Mouse (Mus musculus) heart, embryonic 13.5 days (tissue): ENCODE data around the gene Scamp2. TPM values are rescaled to one million over a fixed set of nuclear protein-coding genes. Genes with fewer than 3 reads are reported as not detected.

Experiments used
- ATAC-seq: fragments of 200-750 bp; cut with Nextera tagmentation; 2 replicates; pipeline ENCODE4 v1.8.0; 2017; ENCODE audit warnings: moderate TSS enrichment; ENCODE audit not compliant: insufficient number of reproducible peaks, low FRiP score, low TSS enrichment; ENCODE audit errors: extremely low read depth
- H3K27ac ChIP-seq: fragments of 300-500 bp; sonication (generic); replicated peaks from 2 replicates; pipeline ENCODE4 v1.5.1; 2015; ENCODE audit warnings: moderate library complexity, mild to moderate bottlenecking, inconsistent platforms
- H3K27me3 ChIP-seq: fragments of 300-500 bp; sonication (generic); replicated peaks from 2 replicates; pipeline ENCODE4 v1.6.1; 2015; ENCODE audit warnings: mild to moderate bottlenecking, inconsistent platforms
- H3K36me3 ChIP-seq: fragments of 300-500 bp; sonication (generic); 2 replicates; pipeline ENCODE4 v1.6.1; 2015; ENCODE audit warnings: mild to moderate bottlenecking, inconsistent platforms
- H3K4me1 ChIP-seq: fragments of 300-500 bp; sonication (generic); 2 replicates; pipeline ENCODE4 v1.6.1; 2015; ENCODE audit warnings: inconsistent platforms
- H3K4me2 ChIP-seq: fragments of 300-500 bp; sonication (generic); 2 replicates; pipeline ENCODE4 v1.6.1; 2015; ENCODE audit warnings: inconsistent platforms, mild to moderate bottlenecking, moderate library complexity
- H3K4me3 ChIP-seq: fragments of 300-500 bp; sonication (generic); 2 replicates; pipeline ENCODE4 v1.5.1; 2015; ENCODE audit warnings: moderate library complexity, mild to moderate bottlenecking, inconsistent platforms
- H3K9ac ChIP-seq: fragments of 300-500 bp; sonication (generic); 2 replicates; pipeline ENCODE4 v1.6.1; 2015; ENCODE audit warnings: inconsistent platforms, mild to moderate bottlenecking, moderate library complexity
- H3K9me3 ChIP-seq: fragments of 300-500 bp; sonication (generic); 2 replicates; pipeline ENCODE4 v1.6.1; 2016; ENCODE audit warnings: inconsistent platforms
- WGBS: fragments of 180-500 bp; shearing (Covaris S2); methylation state at CpG from one replicate; pipeline ENCODE4 v1.1.7; 2015; ENCODE audit warnings: mixed read lengths; 5-methylcytosine and 5-hydroxymethylcytosine counted together
- polyA plus RNA-seq: library from polyadenylated mRNA; unstranded; fragments of >200 nt; fragmentation: Nextera tagmentation; extraction: Ambion mirVana; gene quantifications from 2 replicates; pipeline ENCODE4 v1.2.1, GENCODE M21; 2015

The Scamp2 gene
- polyA plus RNA-seq, 1 experiment from 2014 or later: 52.4 TPM

DNA sequence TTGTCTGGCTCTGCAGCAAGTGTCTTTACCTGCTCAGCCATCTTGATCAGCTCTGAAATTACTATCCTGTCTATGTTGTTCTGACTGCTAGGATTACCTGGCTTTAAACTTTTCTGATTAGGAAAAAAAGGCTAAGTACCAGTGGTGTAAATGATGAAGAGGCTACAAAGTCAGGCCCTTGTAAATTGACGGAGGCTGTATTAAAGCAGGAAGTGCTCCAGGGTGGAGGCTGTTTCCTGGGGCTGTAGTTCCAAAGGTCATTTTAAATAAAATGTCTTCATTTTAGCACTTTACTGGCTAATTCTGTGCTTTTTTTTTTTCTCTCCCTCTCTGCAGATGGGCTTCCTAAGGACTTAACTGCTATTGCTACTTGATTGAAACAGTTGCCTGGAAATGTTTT lies 28.8 kb upstream of the Scamp2 start:
- H3K4me3 ChIP-seq: no peak overlapping the region
- ATAC-seq: no peak
- H3K27me3 ChIP-seq: no peaks in the 10 kb centered on the region
- 79% methylated on average over 1 of the region's 1 CpGs for WGBS
- H3K9me3 ChIP-seq: no peaks in the 10 kb centered on the region
- peaks cover 7% of the 10 kb centered on the region for H3K4me1 ChIP-seq
- H3K27ac ChIP-seq: no peak overlapping the region
- peaks cover 68% of the 10 kb centered on the region for H3K36me3 ChIP-seq
- no peak overlapping the region for H3K9ac ChIP-seq
- no peak overlapping the region for H3K4me2 ChIP-seq

DNA sequence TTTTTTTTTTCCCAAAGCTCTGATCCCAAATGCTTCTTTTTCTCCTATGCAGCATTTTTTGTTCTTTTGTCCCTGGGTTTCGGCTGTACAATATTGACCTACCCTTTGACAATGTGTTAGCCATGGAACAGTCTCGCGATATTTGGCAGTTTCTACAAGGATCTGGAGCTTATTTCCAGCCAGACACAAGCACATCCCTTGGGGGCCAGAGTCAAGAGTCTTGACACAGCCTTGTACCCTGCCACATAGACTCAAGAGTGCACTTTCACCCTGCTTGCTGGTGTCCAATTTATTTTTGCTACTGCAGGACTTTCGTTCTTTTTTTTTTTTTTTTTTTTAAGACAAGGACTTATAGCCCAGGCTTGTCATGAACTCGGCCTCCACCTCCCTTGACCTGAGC lies 24.4 kb upstream of the Scamp2 start:
- Histone ChIP-seq H3K9ac (peak overlapping the region; percentile 94), H3K36me3 (peaks cover 65% of the 10 kb centered on the region), H3K4me3 (no peak overlapping the region), H3K4me2 (peak overlapping the region; percentile 89), H3K27ac (no peak overlapping the region), H3K4me1 (peaks cover 21% of the 10 kb centered on the region), H3K27me3 (no peaks in the 10 kb centered on the region), H3K9me3 (no peaks in the 10 kb centered on the region)
- ATAC-seq: no peak
- 78% methylated on average over 5 of the region's 5 CpGs for WGBS

DNA sequence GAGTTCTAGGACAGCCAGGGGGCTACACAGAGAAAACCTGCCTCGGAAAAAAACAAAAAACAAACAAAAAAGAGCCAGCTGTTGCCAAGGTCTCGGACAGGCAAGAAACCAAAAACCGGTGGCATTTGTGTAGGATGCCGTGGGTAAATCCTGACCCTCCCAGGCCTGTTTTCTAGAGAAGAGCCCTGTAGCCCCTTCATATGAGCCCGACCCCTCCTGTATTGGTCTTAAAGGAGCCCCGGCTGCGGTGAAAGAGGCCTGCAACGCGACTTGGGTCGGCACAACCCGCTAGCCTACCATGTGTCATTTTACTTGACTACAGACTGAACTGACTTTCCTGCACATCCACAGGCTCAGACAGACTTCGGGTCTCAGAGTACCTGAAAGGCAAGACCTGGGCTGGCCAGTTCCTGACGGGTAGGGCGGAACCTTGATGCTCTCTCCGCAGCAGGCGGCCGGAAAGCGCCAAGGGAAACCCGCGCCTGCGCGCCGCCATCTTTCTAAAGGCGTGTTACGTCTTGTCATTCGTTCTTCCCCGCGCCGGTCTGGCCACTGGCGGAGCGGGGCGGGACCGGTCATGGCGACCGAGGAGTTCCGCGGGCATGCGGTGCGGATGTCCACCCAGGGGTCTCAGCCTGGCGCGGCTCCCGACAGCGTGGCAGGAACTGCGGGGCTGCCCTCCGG lies 23.6 kb upstream of the Scamp2 start, which contains the start of gene Fam219b:
Fam219b (plus strand) TSS at position 485 of the 684 bp plus-strand sequence.
- Histone ChIP-seq H3K36me3 (peaks cover 64% of the 10 kb centered on the region), H3K27ac (peak within 1 kb of the TSS; percentile 88), H3K9ac (peak within 1 kb of the TSS; percentile 94), H3K4me3 (peak within 1 kb of the TSS; percentile 96), H3K4me2 (peak within 1 kb of the TSS; percentile 89), H3K4me1 (peaks cover 21% of the 10 kb centered on the region), H3K27me3 (no peaks in the 10 kb centered on the region), H3K9me3 (no peaks in the 10 kb centered on the region)
- 3% methylated on average over 45 of the region's 45 CpGs for WGBS
- peak; percentile 67 for ATAC-seq

DNA sequence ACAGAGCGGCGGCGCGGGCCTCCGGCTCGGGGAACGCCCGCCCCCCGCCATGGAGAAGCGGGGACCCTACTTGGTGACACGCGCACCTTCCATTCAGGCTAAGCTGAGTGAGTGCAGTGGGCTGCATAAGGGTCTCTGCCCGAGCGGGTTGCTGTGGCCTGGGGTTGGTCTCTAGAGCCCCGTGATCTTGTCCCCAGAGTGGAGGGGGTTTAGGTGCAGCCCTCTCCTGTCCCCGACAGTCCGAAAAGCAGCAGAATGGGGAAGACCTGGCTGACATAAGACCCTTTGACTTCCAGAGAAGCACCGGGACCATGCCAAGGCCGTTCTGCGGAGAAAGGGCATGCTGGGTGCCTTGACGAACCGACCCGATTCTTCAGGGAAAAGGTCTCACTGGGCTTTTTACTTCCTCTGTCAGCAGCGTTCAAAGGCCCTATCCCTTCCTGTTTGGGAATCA lies 23.0 kb upstream of the Scamp2 start:
- peak overlapping the region; percentile 94 for H3K9ac ChIP-seq
- H3K9me3 ChIP-seq: no peaks in the 10 kb centered on the region
- ATAC-seq: no peak; the same call in 1 of the 2 replicates
- WGBS: under 1% methylated on average over 24 of the region's 24 CpGs
- peaks cover 64% of the 10 kb centered on the region for H3K36me3 ChIP-seq
- H3K27me3 ChIP-seq: no peaks in the 10 kb centered on the region
- H3K4me1 ChIP-seq: peaks cover 21% of the 10 kb centered on the region
- H3K4me2 ChIP-seq: peak overlapping the region; percentile 89
- peak overlapping the region; percentile 88 for H3K27ac ChIP-seq
- H3K4me3 ChIP-seq: peak overlapping the region; percentile 96

DNA sequence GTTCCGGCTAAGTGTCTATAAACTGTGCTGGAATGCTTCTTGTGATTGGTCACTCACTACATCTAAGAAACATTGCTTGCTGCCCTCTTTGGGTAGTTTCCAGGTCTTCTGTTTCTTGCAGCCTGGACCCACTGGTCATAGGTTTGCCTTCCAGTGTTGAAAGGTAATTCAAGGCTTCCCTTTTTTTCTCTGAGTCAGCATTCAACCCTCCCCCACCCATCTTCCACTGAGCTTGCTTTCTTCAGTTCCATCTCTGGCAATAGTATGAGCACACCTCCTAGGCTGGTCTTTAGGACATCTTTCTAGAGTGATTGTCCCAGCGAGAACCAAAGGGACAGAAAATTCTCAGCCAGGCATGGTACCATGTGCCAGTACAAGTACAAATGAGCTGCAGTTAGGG lies 21.2 kb upstream of the Scamp2 start:
- no peaks in the 10 kb centered on the region for H3K9me3 ChIP-seq
- 90% methylated on average over 2 of the region's 2 CpGs for WGBS
- no peak for ATAC-seq
- no peak overlapping the region for H3K4me2 ChIP-seq
- H3K4me3 ChIP-seq: no peak overlapping the region
- H3K27ac ChIP-seq: no peak overlapping the region
- no peaks in the 10 kb centered on the region for H3K27me3 ChIP-seq
- H3K36me3 ChIP-seq: peaks cover 64% of the 10 kb centered on the region
- no peak overlapping the region for H3K9ac ChIP-seq
- H3K4me1 ChIP-seq: peaks cover 21% of the 10 kb centered on the region

DNA sequence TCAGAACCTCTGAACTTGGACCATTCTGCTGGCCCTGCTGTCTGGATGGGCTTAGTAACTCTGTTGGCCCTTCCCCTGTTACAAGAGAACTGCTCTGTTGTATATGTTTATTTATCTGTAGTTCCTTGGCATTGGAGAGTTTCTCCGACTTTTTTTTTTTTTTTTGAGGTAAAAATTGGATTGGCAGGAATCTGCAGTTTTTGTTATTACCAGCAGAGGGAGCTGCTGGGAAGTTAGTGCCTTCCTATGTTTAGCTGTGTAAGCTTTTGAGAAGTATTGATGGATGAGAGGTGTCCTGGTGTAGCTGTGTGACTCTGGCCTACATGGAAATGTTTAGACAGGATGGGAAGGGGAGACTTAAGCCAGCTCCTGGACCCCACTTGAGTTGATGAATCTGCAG lies 19.4 kb upstream of the Scamp2 start:
- Histone ChIP-seq H3K4me2 (no peak overlapping the region), H3K36me3 (peaks cover 72% of the 10 kb centered on the region), H3K4me3 (no peak overlapping the region), H3K9me3 (no peaks in the 10 kb centered on the region), H3K9ac (no peak overlapping the region), H3K27me3 (no peaks in the 10 kb centered on the region), H3K27ac (no peak overlapping the region), H3K4me1 (peaks cover 21% of the 10 kb centered on the region)
- ATAC-seq: no peak
- WGBS: 3% methylated on average over 1 of the region's 1 CpGs

DNA sequence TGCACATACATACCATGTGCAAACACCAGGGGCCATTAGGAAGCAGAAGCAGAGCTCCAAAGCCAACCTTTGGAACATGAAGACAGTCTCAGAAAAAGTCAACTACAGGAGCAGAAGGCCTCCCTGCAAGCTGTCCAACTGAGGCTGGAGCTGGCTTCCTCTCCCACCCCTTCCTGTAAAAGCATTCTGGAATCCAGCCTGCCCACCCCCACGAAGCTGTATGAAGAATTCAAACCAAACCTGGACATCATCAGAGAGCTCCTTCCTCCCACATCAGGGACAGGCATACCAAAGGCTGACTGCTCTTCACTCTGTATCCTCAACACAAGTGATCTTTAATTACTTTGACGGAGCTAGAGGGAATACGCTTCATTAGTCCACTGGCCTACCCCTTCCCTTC lies 16.8 kb upstream of the Scamp2 start:
- Histone ChIP-seq H3K9me3 (no peaks in the 10 kb centered on the region), H3K36me3 (peaks cover 97% of the 10 kb centered on the region), H3K4me2 (no peak overlapping the region), H3K27ac (no peak overlapping the region), H3K4me3 (no peak overlapping the region), H3K27me3 (no peaks in the 10 kb centered on the region), H3K9ac (no peak overlapping the region), H3K4me1 (peaks cover 21% of the 10 kb centered on the region)
- no peak for ATAC-seq
- WGBS: 71% methylated on average over 3 of the region's 3 CpGs

DNA sequence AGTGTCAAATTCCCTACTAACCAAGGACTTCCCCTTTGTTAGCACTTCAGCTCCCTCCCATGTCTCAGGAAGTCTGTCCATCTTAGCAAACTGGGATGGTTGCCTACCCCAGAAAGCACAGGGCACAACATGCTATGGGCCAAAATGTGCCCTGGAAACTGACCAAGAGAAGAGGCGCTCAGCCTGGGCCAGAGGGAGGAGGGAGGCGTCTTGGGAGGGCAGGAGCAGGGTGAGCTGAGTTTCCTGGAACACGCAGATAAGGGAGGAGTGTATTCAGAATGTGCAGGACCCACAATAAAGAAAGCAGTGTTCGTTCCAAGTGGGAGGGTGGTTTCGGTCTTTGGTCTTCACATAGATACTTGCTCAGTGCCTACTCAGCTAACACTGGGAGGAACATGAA lies 13.5 kb upstream of the Scamp2 start:
- Histone ChIP-seq H3K9me3 (no peaks in the 10 kb centered on the region), H3K36me3 (peaks cover 83% of the 10 kb centered on the region), H3K9ac (no peak overlapping the region), H3K4me2 (no peak overlapping the region), H3K27ac (0 out of 2 replicates have a peak overlapping the region, but pooled peaks have one; percentile 24), H3K27me3 (no peaks in the 10 kb centered on the region), H3K4me1 (peaks cover 52% of the 10 kb centered on the region), H3K4me3 (no peak overlapping the region)
- no peak for ATAC-seq
- WGBS: 45% methylated on average over 5 of the region's 5 CpGs

DNA sequence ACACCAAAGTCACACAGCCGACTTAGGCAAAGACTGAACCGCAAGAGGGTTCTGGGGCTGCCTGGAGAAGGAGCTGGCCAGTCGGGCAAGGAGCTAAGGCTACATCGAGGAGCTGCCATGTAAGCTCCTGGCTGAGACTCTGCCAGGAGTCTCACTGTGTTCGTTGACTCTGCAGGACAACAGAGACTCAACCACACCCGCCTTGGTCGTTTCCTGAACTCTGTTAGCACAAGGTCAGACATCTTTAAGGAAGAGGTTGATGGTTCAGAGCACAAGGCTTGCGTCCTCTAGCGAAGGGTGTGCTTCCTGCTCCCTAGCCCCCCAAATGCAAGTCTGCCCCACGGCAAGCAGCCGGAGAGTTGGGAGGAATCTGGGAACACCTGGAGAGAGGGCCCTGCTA lies 12.9 kb upstream of the Scamp2 start:
- Histone ChIP-seq H3K27me3 (no peaks in the 10 kb centered on the region), H3K36me3 (peaks cover 77% of the 10 kb centered on the region), H3K4me3 (no peak overlapping the region), H3K9ac (no peak overlapping the region), H3K27ac (no peak overlapping the region), H3K9me3 (no peaks in the 10 kb centered on the region), H3K4me2 (no peak overlapping the region), H3K4me1 (peaks cover 54% of the 10 kb centered on the region)
- WGBS: 78% methylated on average over 11 of the region's 11 CpGs
- no peak for ATAC-seq

DNA sequence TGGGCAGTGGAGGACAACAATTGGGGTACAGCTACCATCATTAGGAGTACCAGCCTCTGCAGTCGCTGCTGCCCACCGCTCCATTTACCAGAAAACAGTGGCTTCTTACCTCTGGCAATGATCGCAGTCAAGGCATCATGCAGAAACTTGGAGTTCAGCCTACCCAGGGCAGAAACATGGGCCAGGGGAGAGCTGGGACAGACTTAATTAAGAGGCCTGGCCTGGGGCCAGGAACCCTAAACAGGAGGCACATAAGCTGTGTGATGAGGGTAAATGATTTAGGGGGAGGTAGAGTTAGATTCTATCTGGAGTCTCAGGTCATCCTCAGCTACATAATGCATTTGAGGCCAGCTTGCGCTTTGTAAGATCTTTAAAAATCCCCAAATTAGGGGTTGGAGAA lies 11.6 kb upstream of the Scamp2 start:
- peak overlapping the region; percentile 90; the same call in 1 of the 2 replicates for H3K27ac ChIP-seq

DNA sequence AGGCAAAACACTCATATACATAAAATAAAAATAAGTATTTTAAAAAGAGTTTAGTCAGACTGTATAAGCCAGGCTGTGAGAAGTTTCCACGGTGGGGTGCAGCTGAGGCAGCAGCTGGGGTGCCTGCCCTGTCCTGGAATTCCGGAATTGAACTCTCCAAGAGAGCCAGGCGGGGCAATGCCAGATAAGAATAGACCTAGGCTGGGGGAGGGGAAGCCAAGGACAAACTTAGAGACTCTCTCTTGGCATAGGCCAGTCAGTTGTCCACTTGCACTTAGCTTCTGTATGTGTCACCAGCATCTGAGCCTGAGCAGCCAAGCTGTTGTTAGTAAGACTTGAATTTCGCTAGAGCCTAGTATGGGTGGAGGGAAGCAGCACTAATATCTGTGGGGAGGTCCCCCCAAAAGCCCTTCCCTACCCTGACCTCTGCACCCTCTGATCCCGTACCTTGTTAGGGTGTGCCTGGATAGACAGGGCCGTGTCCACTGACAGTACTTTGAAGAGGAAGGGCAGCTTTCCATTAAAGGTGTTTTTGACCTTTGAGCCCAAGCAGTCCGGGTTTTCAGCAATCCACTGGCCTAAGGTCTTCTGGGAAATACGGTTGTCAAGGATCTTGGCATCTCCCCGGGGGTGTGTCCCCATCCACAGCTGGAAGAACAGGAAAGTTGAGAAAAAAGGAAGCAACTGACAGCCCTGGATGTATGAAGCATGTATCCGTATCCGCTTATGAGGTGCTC lies 10.4 kb upstream of the Scamp2 start:
- Histone ChIP-seq H3K4me1 (peaks cover 56% of the 10 kb centered on the region), H3K4me2 (peak overlapping the region; percentile 48), H3K9ac (peak overlapping the region; percentile 67), H3K27ac (peak overlapping the region; percentile 90), H3K36me3 (peaks cover 53% of the 10 kb centered on the region), H3K9me3 (no peaks in the 10 kb centered on the region), H3K27me3 (no peaks in the 10 kb centered on the region), H3K4me3 (peak overlapping the region; percentile 16; the same call in 1 of the 2 replicates)
- ATAC-seq: peak; percentile 52; the same call in 1 of the 2 replicates
- WGBS: 55% methylated on average over 11 of the region's 11 CpGs

More for the DNA sequence above, 11.6 kb upstream of the Scamp2 start:
- no peaks in the 10 kb centered on the region for H3K9me3 ChIP-seq
- 87% methylated on average over 4 of the region's 4 CpGs for WGBS
- H3K4me3 ChIP-seq: no peak overlapping the region
- ATAC-seq: no peak
- H3K9ac ChIP-seq: peak overlapping the region; percentile 15; the same call in 1 of the 2 replicates
- peaks cover 56% of the 10 kb centered on the region for H3K4me1 ChIP-seq
- H3K27me3 ChIP-seq: no peaks in the 10 kb centered on the region
- H3K36me3 ChIP-seq: peaks cover 64% of the 10 kb centered on the region
- no peak overlapping the region for H3K4me2 ChIP-seq
